Mouse (Mus musculus) lung, postnatal 14 days (tissue): ENCODE results near the gene Zfp282.

Experiments used
- DNase-seq: peaks from one replicate; pipeline ENCODE4 v3.0.0; 2021

Zfp282 gene

GRCm38 (mm10) chr6:47903587-47903986 is 26.6 kb downstream of the Zfp282 start:
- DNase-seq, result no peak

- no peak for DNase-seq
Measured at GRCm38 (mm10) chr6:47904361-47904760, 27.4 kb downstream of the Zfp282 start.

- no peak for DNase-seq
Measured at GRCm38 (mm10) chr6:47904917-47905695, 28.1 kb downstream of the Zfp282 start.

GRCm38 (mm10) chr6:47906326-47906725 is 29.3 kb downstream of the Zfp282 start:
- DNase-seq, result no peak

- DNase-seq, result no peak
Measured at GRCm38 (mm10) chr6:47909007-47909406, 32.0 kb downstream of the Zfp282 start.

GRCm38 (mm10) chr6:47911650-47912049 is 34.6 kb downstream of the Zfp282 start:
- no peak for DNase-seq

- DNase-seq, result no peak
Measured at GRCm38 (mm10) chr6:47912991-47913390, 36.0 kb downstream of the Zfp282 start.

- no peak for DNase-seq
Measured at GRCm38 (mm10) chr6:47917051-47917450, 40.0 kb downstream of the Zfp282 start.

GRCm38 (mm10) chr6:47918768-47919274 is 41.8 kb downstream of the Zfp282 start:
- DNase-seq, result no peak

GRCm38 (mm10) chr6:47919646-47920446 is 42.8 kb downstream of the Zfp282 start:
- DNase-seq, result no peak

- peak; percentile 88 for DNase-seq
Measured at GRCm38 (mm10) chr6:47920447-47921340, 43.7 kb downstream of the Zfp282 start, which contains the start of gene Zfp212. Gene Zfp212 (plus strand): TSS chr6:47920476.

GRCm38 (mm10) chr6:47942461-47942860 is 65.5 kb downstream of the Zfp282 start:
- DNase-seq, result no peak

- DNase-seq, result peak; percentile 77
Measured at GRCm38 (mm10) chr6:47943021-47943691, 66.2 kb downstream of the Zfp282 start.

- no peak for DNase-seq
Measured at GRCm38 (mm10) chr6:47943721-47944120, 66.7 kb downstream of the Zfp282 start.

GRCm38 (mm10) chr6:47947388-47947787 is 70.4 kb downstream of the Zfp282 start:
- DNase-seq, result no peak

- peak; percentile 94 for DNase-seq
Measured at GRCm38 (mm10) chr6:47953191-47953726, 76.3 kb downstream of the Zfp282 start, which contains the start of gene Zfp956. Gene Zfp956 (plus strand): TSS chr6:47953390.

- DNase-seq, result no peak
Measured at GRCm38 (mm10) chr6:47954425-47954824, 77.4 kb downstream of the Zfp282 start.

- no peak for DNase-seq
Measured at GRCm38 (mm10) chr6:47957816-47958215, 80.8 kb downstream of the Zfp282 start.
